ENCODE assay signal across 14 mouse cellular contexts in genomic region chr5:107184158-107184883, GRCm38 (mm10).
DNase-seq lines count a peak whose midpoint lies in the region; ATAC-seq and TF ChIP-seq lines count a peak whose summit lies in the region.
"Had no signal": no experiment of that assay in that cellular context is flagged by ENCODE, and none has a peak within 500 bp of the region (broad histone marks: within the 10 kb centered on the region; RNA-seq: fewer than 3 reads in every experiment).

No protein-coding gene starts in this region.

- H3K4me1 ChIP-seq in kidney, adult 2 months (ENCODE audit: control insufficient read depth, insufficient read depth, low read length): no peaks in the 10 kb centered on the region
- H3K4me1 ChIP-seq in liver, embryonic 16.5 days (ENCODE audit: control insufficient read depth, low read depth, low read length): peaks cover 9% of the 10 kb centered on the region
- H3K4me1 ChIP-seq: hindbrain, embryonic 13.5 days; limb, embryonic 10.5 days; midbrain, embryonic 15.5 days; neural tube, embryonic 12.5 days had no signal

- peak; percentile 39 for DNase-seq in kidney, adult 2 months
- no peak for DNase-seq in kidney, postnatal 4 days
- peak; percentile 34 for DNase-seq in ovary, postnatal 36 days (ENCODE audit: low spot score)
- DNase-seq in ovary, postnatal 10 days (ENCODE audit: low spot score): no peak
- peak; percentile 31 for DNase-seq in testis, postnatal 14 days (ENCODE audit: low spot score)
- DNase-seq in cerebellum, postnatal 10 days: no peak
- DNase-seq: cerebellum, adult 11-12 months; right cerebral cortex, adult 18-20 months had no signal

- TF ChIP-seq CTCF in kidney, adult 2 months (conservative IDR thresholded peaks at IDR 0.05; ENCODE audit: insufficient read depth, insufficient read length, low read depth, low read length): no peak

- no peak overlapping the region for H3K4me2 ChIP-seq in liver, embryonic 16.5 days (ENCODE audit: low read depth, low read length)
- H3K4me2 ChIP-seq: hindbrain, embryonic 13.5 days; midbrain, embryonic 15.5 days; neural tube, embryonic 12.5 days had no signal

- no peaks in the 10 kb centered on the region for H3K36me3 ChIP-seq in kidney, adult 2 months (ENCODE audit: control insufficient read depth, insufficient read depth, low read length)
- no peaks in the 10 kb centered on the region for H3K36me3 ChIP-seq in liver, embryonic 16.5 days (ENCODE audit: control insufficient read depth, insufficient read depth)
- H3K36me3 ChIP-seq: hindbrain, embryonic 13.5 days; limb, embryonic 10.5 days; midbrain, embryonic 15.5 days; neural tube, embryonic 12.5 days had no signal

- no peak overlapping the region for H3K4me3 ChIP-seq in kidney, adult 2 months (ENCODE audit: insufficient read depth, low read depth, low read length)
- H3K4me3 ChIP-seq in liver, embryonic 16.5 days (ENCODE audit: low read depth, low read length): no peak overlapping the region
- H3K4me3 ChIP-seq: hindbrain, embryonic 13.5 days; limb, embryonic 10.5 days; midbrain, embryonic 15.5 days; neural tube, embryonic 12.5 days had no signal

- H3K9me3 ChIP-seq in liver, embryonic 16.5 days (replicated peaks; ENCODE audit: control insufficient read depth, low read length): no peaks in the 10 kb centered on the region
- H3K9me3 ChIP-seq: hindbrain, embryonic 13.5 days; limb, embryonic 10.5 days; midbrain, embryonic 15.5 days; neural tube, embryonic 12.5 days had no signal

- peak; percentile 51; the same call in 1 of the 2 replicates for ATAC-seq in liver, embryonic 16.5 days (ENCODE audit: low read depth)
- ATAC-seq: intestine, postnatal 0 days; midbrain, embryonic 15.5 days had no signal

- no peaks in the 10 kb centered on the region for H3K27me3 ChIP-seq in kidney, adult 2 months (replicated peaks; ENCODE audit: control insufficient read depth, insufficient read depth, low read length)
- no peaks in the 10 kb centered on the region for H3K27me3 ChIP-seq in liver, embryonic 16.5 days (ENCODE audit: control insufficient read depth, insufficient read depth, low read depth, low read length)
- H3K27me3 ChIP-seq: hindbrain, embryonic 13.5 days; midbrain, embryonic 15.5 days; neural tube, embryonic 12.5 days had no signal

- TF ChIP-seq POLR2A in kidney, adult 2 months (IDR thresholded peaks at IDR 0.05; ENCODE audit: low read depth, low read length): no peak

- no peak overlapping the region for H3K9ac ChIP-seq in liver, embryonic 16.5 days (ENCODE audit: low read depth, low read length)
- H3K9ac ChIP-seq: hindbrain, embryonic 13.5 days; midbrain, embryonic 15.5 days; neural tube, embryonic 12.5 days had no signal

- peak overlapping the region; percentile 43; the same call in 1 of the 2 replicates for H3K27ac ChIP-seq in kidney, adult 2 months (ENCODE audit: insufficient read depth, low read depth, low read length)
- H3K27ac ChIP-seq in liver, embryonic 16.5 days (ENCODE audit: low read length): no peak overlapping the region
- H3K27ac ChIP-seq: hindbrain, embryonic 13.5 days; limb, embryonic 10.5 days; midbrain, embryonic 15.5 days; neural tube, embryonic 12.5 days had no signal

- WGBS in kidney, adult 2 months: 69% methylated on average over 8 of the region's 8 CpGs
- WGBS in liver, embryonic 16.5 days (ENCODE audit: insufficient replicate concordance): 73% methylated on average over 8 of the region's 8 CpGs

Comparison
In these comparisons a context has a peak if more than half of its experiments do, and no peak if none do; other contexts are left out.
1. DNase-seq: peak in kidney, adult 2 months (single experiment), ovary, postnatal 36 days (single experiment) and testis, postnatal 14 days (single experiment); none in kidney, postnatal 4 days (0 of 2), ovary, postnatal 10 days (single experiment) and cerebellum, postnatal 10 days (0 of 2).